Mouse (Mus musculus): Measurements from ENCODE around the gene Erf.

Erf gene

DNA sequence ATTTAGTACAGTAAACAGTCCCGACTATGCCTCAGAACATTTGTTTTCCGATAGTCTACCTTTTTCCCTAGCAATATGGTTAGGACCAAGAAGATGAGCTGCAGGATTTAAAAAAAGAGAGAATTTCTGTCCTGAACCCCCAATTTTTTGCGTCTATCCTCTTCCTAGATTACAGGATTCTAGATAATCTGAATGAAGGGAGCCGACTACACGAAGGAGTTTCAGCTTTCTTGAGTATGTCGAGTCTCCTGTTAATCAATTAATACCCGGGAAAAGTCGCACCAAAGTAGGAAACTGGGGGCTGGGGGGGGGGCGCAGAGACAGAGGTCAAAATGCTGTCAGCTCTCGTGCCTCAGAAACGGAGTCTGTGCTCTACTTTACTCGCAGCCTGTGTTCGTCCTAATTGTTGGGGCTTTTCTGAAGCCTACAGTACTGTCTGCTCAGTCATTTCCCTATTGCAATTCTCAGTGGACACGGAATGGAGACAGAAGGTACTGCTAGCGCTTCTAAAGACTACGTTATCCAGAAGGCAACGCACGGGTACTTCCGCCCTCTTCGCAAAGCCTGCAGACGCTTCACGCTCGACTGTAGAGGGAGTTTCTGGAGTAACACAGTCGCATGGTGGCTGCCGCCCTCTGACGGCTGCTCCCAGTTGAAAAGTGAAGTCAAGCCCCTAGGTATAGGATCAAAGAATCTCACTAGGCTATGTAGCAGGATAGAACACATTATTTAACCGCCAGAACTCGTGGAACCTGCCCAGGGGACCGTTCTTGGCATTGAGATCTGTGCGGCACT is 11.5 kb downstream of the Erf start:
- peak; percentile 92 for DNase-seq (ENCODE audit: low read depth, low spot score)

DNA sequence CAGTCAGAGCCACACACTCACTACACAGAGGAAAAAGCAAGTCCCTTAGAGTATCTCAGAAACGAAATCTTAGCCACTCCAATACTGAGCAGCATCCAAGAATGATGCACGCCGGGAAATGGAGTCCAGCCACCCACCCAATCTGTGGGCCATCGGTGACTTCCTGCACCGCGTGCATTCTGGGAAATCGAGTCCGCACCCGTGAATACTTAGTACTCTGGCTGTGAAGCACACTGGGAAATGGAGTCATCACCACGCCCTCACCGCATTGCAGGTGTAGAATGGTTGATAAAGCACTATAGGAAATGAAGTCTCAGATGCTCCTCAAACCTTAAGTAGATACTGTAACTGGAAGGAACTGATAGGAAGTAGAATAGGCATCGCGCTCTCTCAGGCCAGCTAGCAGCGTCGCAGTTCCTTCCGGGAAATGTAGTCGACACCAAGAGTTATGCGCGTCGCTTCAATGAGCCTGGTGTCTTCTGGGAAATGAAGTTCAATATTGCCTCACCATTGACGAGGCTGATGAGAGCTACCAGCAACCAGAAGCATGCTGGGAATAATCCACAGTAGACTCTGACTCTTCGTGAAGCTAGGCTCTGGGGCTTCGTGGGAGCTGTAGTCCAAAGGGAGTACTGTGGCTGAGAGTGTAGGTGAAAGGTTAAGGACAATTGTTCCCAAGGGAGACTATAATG is 12.4 kb downstream of the Erf start:
- DNase-seq (ENCODE audit: low read depth, low spot score): peak; percentile 95

DNA sequence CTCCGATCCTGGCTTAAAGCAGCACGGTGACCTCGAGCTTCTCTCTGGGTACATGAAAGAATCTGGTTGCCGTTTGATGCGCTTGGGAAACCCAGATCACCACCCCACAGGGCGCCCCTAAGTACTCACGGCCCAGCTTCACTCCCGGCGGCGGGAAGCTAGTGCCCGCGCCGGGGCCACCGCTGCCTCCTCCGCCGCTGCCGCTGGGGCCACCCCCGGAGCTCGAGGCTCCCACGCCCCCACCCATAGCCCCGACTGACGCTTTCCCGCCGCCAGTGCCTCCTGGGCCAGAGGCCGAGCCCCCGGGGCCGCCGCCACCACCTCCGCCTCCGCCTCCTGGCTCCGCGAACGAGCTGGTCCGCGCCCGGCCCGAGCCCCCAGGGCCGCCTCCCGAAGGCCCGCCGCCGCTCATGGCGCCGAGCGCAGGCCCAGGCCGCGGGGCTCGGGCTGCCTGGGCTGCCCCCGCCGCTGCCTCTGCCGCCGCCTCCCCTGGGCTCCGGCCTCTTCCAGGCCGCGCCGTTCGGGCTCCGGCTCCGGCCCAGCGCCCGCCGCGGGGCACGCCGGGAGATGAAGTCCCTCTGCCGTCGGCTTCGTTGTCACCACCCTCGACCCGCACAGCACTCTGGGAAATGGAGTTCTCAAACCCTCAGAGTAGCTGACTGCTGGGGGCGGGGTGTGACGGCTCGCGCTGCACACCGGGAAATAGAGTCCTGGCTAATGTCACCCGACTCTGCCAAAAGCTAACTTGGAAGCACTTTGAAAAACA is 13.1 kb downstream of the Erf start, which contains the start of gene Gsk3a:
TSS of gene Gsk3a (minus strand) at position 603 of the 766 bp plus-strand sequence.
- DNase-seq (ENCODE audit: low read depth, low spot score): peak; percentile 94

DNA sequence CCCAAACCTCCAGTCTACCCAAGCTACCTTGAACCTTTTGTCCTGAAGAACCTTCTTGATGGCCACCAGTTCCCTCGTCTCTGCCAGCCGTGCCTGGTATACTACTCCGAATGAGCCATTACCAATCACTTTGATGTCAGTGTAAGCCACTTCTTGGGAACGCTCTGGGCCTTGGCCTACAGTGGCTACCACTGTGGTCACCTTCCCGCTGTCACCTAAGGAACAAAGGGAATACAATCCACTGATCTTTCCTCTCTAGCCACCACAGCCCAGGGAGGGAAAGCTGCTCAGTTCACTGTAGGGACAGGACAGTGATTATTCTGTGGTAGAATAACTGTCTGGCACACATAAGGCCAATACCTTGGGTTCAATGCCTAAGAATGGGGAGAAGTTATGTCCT is 15.0 kb downstream of the Erf start:
- no peak for DNase-seq (ENCODE audit: low read depth, low spot score)

DNA sequence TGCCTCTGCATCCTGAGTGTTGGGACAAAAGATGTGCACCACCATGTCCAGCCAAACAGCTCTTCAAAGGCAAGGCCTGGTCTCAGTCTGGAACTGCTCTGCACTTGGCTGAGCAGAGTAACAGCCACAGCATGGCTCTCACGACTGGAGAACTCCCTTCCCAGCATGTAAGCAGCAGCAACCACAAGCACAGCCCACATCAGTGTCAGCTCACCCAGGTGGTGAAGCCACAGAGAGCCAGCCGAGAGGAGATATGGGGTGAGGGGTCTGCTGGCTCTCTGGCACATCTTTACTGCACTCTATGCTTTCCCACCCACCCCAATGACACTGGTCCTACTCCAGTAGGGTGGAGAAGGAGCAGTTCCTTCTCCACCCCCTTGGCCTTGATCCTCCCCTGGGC is 17.5 kb downstream of the Erf start:
- no peak for DNase-seq (ENCODE audit: low read depth, low spot score)

DNA sequence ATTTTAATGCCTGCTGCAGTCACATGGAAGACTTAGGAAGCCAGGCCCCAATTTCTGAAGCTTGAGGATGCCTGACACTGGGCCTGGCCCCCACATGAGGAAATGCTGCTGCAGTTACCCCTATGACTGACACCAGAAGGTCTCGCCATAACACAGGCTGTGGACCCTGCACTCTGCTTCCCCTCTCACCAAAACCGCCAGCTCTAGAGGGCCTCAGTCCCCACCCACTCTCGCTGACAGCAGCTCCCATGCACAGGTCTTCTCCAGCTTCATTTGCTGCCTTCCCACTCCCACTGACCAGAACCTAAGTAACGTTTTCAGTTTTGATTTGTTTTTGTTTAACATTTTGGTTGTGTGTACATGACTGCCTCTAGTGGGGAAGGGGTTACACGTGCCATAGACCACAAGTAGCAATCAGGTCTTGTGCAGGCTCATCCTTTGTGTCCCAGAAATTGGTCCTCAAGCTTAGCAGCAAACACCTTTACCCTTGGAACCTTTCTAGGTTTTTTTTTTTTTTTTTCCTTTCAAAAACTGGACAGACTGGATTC is 18.4 kb downstream of the Erf start:
- no peak for DNase-seq (ENCODE audit: low read depth, low spot score)

DNA sequence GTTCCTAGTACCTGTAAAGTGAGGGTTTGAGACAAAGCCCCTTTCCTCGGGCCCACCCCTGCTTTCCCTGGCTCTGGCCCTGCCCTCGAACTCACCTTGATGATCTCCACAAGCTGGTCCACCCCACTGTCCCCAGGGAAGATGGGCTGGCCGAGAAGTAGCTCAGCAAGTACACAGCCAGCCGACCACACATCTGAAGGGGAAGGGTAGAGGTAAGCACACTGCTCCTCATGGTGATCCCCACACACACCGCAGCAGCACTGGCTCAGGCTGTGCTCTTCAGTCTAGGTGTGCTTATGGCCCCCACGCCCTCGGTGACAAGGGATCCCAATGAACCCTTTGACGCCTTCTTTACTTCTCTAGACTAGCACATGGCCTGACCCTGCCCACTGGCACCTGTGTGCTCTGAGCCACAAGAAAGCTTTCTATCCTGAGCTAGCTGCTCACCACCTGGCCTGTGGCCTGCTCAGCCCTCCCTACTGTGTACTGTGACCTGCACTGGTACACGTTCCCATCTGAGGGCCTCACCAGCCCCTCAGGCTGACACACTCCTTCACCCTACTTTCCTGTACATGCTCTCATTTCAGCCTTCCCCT is 19.8 kb downstream of the Erf start:
- DNase-seq (ENCODE audit: low read depth, low spot score): no peak

DNA sequence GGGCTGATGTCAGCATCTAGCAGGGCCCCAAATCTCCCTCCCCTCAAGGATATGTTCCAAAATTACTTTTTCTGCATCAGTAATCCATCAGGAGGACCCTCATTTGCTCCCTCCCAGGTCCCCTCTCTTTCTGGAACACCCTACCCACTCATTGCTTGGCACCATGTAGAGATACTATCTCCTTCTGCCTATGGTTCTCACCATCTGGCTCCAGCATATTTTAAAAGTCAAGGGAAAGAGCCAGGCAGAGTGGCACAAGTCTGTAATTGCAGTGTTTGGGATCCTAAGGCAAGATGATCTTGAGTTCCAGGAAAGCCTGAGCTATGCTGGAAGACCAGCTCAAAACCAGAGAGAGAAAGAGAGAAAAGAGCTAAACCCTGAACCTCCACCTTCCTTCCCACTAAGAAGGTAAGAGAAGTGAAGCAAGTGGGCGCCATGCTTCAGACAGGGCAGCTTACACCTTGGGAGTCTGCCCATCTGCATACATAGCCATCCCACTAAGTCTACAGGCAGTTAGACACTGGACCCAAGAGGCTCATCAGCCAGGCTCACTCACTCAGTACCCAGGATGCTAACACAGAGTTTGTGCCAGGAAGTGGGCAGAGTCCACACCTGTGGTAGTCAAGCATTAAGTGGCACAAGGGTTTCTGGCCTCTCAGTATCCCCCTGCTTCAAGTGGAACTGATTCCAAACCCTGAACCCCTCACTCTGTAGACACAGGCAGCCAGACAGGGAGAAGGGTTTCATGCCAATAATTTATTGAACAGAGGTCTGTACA is 22.8 kb downstream of the Erf start:
- no peak for DNase-seq (ENCODE audit: low read depth, low spot score)

DNA sequence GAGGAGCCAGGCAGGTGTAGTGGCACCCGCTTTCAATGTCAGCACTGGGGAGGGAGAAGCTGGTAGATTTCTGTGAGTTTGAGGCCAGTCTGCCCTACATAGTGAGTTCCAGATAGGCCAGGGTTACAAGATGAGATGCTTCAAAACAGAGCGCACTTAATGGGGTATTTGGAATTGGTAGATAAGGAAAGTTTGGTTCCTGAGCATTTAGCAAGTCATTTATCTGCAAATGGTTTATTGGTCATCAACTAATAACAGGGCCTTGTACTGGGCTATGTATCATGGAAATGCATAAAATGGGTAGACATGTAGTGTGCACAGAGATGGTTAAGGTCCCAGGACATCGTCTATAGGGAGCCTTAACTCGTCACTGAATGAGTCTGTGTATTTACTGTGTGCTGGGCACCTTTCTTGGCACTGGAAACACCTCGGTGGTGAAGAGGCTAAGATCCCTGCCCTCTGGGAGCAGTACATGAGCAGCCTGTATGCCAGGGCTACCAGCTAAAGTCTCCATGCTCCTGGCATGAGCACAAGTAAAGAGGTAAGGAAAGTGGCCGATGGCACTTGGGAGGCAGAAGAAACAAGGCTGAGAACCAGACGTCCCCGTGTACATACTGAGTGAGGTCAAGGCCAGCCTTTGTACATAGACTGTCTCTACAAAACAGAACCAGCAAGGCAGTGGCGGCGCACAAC is 28.1 kb downstream of the Erf start:
- DNase-seq (ENCODE audit: low read depth, low spot score): no peak

DNA sequence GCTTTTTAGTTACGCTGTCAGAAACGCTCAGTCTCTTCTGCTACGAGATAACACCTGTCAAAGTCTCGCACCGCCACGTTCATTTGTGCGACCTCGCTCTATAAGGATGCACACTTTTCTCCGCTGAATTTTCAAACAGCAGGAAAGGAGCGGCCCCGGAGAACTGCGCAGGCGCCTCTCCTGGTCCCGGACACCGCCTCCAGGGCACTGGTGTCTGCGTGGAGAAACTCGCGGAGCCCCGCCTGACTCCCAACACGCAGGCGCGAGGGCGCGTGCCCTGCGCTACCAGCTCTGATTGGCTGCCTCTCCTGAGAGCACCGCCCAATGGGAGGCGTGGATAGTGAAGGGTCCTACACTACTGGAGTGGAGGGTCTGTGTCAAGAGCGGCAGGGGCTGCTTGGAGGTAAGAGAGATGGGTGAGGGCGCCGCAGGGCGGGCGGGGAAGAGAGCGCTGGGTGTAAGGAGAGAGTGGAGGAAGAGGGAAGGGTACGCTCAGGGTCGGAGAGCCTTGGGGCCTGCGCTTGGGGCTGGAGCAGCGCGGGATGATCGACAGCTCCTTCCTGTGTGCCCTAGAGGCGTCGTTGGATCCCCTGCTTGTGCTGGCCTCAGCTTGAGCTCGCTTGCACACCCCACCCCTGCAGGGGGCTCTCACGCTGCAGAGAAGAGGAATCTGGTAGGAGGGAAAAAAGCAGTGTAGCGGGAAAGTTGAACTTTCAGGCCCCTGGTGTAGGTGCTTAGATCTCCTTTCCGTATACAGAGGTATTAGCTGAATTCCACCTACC is 29.3 kb downstream of the Erf start, which contains the start of gene Zfp526:
TSS of gene Zfp526 (plus strand) at position 324 of the 782 bp plus-strand sequence.
- peak; percentile 97 for DNase-seq (ENCODE audit: low read depth, low spot score)

DNA sequence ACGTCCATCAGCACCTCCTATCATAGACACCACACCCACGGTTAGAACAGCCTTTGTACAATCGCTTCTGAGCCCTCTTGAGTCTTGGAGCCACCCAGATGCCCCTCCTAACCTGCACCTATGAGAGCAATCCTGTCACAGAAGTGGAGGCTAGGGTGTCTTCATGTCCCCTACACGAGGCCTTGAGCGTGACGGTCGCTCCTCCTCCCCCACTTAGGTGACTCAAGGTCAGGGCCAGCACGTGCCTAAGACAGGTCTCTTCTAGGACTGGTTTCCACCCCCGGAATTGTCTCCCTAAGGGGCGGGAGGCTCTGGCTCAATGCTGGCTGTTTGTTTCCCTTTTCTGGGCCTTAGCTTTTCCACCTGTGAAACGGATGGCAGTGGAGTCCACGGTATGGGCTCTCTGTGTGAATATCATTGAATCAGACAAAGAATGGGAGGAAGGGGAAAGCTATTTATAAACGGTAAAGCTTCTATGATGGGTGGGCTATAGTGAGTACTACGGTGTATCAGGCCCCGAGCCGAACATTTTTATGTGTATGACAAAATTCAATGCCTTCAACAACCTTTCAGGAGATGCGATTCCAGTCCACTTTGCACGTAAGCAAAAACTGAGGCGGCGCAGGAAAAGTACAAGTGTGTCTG is 30.0 kb downstream of the Erf start, which contains the start of gene Dedd2:
TSS of gene Dedd2 (minus strand) at position 159 of the 645 bp plus-strand sequence.
- DNase-seq (ENCODE audit: low read depth, low spot score): peak; percentile 60

DNA sequence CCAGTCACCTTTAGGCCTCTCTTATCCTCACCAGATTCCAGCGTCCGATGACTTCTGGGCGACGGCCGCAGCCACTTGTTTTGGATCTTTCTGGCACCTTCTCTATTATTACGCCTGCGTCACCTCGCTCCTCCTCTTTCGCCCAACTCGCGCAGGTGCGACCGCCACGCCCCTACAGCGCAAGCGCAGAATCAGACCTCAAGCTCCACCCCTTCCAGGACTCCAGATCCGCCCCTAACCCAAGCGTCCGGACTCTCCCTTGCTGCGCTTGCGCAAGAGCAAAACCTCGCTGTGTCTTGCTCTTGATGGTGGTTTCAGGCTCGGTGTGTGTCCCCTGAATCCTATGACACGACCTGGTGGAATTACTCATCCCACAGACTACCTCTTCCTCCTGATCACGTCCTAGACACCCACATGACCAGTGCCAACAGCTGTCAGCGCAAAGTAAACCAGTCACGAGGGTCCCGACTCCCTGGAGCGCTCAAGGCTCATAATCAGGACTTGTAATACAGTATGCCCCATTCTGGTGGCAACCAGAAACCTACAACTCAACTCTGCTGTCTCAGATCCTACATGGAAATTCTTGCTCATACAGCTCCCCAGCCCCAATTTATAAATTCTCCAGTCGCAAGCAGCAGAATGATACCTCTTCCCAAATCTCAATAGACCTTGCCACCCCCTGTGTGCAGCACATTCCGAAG is 30.7 kb downstream of the Erf start:
- DNase-seq (ENCODE audit: low read depth, low spot score): peak; percentile 98

DNA sequence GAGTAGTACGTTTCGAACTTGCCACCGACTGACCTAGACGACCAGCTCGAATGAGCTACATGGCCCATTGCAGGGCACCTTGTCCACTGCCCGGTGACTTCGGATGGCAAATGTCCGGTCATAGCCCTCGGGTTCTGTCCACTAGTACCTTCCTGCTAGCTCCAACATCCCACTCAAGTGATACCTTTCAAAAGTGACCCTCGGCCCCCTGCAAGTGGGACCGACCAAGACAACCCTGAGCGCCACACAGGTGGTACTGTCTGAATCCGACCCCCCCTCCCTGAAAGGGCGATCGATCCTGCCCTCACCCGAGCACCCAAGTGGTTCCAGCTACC is 31.2 kb downstream of the Erf start:
- no peak for DNase-seq (ENCODE audit: low read depth, low spot score)

DNA sequence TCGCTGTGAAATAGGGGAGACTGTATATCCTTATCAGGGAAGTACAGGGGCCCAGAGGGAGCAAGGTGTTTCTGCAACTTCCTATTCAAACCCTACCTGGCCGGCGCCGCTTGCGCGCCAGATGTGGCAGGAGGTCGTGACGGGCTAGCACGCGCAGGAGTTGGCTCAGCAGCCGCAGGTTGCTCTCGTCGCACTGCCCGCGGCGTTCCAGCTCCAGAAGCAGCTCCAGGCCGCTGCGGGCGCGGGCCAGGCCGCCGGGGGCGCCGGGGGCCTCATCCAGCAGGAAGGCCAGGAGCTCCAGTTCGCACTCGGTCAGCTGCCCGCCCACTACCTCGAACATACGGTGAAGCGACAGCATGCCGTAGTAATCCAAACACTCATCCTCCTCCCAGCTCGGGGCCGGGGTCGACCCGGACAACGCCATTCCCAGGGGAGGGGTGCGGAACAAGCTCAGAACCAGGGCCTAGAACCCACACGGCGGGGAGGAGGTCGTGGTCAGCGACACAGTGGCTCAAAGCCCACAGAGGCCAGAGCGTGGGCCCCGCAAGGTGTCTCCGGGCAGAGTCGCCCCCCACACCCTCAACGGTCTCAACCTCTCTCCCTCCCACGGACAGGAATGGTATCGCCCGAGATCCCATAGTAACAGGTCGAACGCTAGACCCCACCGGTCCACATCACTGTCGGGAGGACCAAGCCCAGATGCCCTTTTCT is 31.7 kb downstream of the Erf start:
- no peak for DNase-seq (ENCODE audit: low read depth, low spot score)

DNA sequence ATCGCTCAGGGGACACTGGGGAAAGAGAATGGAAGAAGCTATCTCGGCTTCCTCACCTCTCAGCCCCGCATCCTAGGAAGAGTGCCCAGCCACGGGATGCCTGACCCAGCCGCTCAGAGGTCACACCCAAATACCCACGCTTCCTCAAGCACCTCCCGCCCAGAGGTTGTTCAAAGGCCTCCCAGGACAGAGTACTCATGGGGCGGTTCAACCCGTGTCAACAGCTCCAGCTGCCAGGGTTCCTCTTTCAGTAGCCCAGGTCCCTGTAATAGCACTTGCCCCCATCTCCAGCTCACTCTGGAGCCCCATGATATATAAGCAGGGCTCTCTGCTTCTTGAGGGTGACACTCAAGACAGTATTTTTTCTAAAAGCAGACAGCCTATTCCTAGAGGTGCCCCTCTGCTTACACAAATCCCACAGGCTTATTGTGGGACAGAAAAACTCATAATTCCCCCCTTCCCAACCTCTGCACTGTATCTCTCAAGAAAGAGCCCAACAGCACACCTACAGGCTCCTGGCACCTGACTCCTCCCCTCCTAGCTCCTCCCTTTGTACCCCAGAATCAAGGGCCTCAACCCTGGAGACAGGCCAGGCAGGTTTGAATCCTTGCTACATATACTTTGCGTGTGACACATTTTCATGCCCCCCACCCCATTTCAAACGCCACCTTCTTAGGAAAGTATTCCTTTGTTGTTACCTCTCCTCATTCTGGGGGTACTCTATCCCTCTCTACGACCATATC is 32.7 kb downstream of the Erf start:
- no peak for DNase-seq (ENCODE audit: low read depth, low spot score)

DNA sequence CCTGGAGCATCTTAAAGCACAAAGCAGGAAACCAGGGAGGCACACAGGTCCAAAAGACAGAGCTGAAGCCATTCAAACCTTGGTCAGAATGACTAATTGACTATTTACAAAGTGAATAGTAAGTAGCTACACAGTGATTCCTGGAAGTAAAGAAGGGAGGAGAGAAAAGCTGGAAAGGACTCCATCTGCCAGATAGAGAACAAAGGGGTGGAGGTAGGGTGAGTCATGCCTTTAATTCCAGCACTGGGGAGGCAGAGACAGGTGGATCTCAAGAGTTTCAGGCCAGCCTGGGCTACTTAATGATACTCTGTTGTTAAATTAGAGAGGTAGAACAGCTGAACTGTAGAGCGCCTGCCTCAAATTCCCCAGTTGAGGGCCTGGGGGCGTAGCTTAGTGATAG is 36.4 kb downstream of the Erf start:
- no peak for DNase-seq (ENCODE audit: low read depth, low spot score)

DNA sequence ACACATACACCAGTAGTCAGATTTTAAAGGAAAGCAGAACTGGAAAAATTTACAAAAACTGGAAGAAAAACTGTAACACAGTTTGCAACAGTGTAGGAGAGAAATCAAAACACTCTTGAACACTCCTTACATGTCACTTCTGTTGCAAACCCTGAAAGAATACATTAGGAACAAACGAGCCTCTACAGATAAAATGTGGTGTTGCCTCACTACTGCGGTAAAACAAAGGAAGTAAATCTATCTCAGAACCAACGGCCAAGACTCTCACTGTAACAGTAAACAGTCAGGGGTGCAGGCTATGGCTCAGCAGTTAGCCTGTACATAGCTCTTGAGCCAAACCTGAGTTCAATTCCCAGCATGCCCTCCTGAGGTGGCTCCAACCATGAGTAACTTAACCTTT is 37.5 kb downstream of the Erf start:
- no peak for DNase-seq (ENCODE audit: low read depth, low spot score)

Measured in skeletal muscle tissue, adult 2 months (tissue).